Mouse (Mus musculus) adrenal gland, adult 2 months (tissue): ENCODE measurements around the gene Sgms1. TPM values are rescaled to one million over a fixed set of nuclear protein-coding genes. Genes with fewer than 3 reads are reported as not detected.
"Not testable (repeated sequence)": the region's sequence is repeated elsewhere in the genome, so short reads cannot be mapped to it uniquely, and the experiment has no call there.

Experiments
- DNase-seq: peaks from one replicate; pipeline ENCODE4 v3.0.0; 2021
- polyA plus RNA-seq: library from polyadenylated mRNA; depleted of rRNA; stranded (reverse); fragments of >200 nt; gene quantifications from 2 replicates; pipeline ENCODE4 v1.2.3, GENCODE M21; 2012
- total RNA-seq, 2 experiments: library from RNA; stranded (reverse); gene quantifications; 2 replicates each; pipeline ENCODE4 v1.2.3; 2021

Sgms1 gene
- total and polyA plus RNA-seq, 3 experiments, result 16.8 to 73.5 (median 71.4) TPM

GRCm38 (mm10) chr19:32328089-32328828 is 61.3 kb downstream of the Sgms1 start:
- DNase-seq, result peak; percentile 19

GRCm38 (mm10) chr19:32326621-32327021 is 62.9 kb downstream of the Sgms1 start:
- no peak for DNase-seq

GRCm38 (mm10) chr19:32326156-32326555 is 63.4 kb downstream of the Sgms1 start:
- DNase-seq, result peak; percentile 50

DNA sequence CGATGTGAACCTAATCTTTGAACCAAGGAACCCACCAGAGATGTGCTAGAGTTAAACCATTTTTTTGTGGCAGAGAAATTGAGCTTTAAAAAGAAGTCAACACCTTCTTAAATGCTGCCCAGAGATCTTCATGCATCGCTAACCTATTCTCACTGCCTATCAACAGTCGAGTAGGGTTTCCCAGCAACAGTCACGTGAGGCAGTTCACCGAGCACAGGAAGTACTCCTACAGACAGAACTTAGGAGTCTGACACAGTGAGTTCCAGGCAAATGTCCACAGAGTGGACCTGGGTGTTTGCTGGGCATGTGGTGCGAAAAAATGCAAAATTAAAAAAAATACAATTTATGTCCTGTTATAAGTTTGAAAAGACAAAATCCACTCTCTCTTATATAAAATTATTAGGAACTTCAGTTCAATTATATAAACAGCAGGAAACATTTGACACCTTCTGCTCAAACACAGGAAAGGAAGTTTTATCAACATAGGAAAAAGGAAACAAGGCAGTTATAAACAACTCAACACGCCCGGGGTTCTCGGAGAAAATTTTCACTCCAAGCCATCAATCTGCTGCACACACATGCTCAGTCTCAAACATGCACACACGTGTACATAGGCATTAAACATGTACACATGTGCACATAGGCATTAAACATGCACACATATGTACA is 64.3 kb downstream of the Sgms1 start:
- DNase-seq, result no peak

DNA sequence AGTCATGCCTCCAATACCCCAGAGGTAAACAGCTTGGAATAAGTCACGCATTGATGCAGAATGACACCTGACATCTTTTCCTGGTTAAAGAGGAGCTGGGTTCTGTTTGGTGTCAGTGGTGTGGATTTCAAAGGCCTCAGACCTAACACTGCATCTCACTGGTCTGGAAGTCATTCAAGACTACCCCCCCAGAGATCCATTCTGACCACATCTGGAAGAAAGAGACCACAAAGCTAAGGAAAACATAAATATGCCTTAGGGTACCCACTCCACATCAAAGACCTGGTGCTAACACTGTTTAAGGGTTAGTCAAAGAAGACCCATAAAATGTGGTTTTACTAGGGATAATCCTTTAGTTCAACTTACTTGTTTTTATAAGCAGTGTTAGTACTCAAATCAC is 65.0 kb downstream of the Sgms1 start:
- no peak for DNase-seq

GRCm38 (mm10) chr19:32323070-32323469 is 66.4 kb downstream of the Sgms1 start:
- no peak for DNase-seq

- DNase-seq, result peak; percentile 85
Measured at GRCm38 (mm10) chr19:32322429-32323035, 67.0 kb downstream of the Sgms1 start.

- peak; percentile 83 for DNase-seq
Measured at GRCm38 (mm10) chr19:32320366-32320666, 69.2 kb downstream of the Sgms1 start.

DNA sequence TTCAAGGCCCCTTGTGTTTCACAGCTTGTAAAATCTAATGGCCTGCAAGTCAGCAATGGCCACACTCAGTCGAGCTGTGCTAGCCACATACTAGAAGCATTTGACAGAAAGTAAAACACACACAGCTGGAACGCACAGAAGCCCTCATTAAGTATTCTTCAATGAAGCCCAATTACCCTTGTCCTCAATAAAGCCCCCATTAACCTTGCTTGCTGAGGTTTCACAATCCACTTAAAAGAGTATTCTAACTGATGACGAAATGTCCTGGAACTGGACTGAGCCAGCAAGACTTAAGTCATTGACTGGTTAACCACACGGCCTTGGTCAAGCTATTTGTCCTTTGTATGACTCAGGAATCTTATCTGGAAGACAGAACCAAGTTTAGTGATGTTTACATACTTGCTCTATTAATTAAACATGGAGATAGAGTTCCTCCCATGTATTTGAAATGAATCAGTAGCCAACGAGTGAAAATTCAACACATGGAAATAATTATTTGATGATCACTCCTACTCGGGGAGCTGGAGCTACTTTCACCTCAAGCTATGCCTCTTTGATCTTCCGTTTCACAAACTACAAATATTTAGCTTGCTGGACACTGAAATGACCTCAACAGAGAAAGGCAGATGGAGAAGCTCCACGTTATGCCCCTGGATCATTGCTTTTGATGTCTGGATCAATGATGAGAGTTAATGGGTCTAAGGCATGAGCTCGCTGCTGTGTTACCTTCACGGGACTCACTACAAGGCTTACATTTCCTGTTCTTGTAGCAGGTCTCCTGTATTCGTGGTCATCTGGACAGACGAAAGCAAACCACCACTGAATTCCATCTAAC is 69.8 kb downstream of the Sgms1 start:
- peak; percentile 78 for DNase-seq

DNA sequence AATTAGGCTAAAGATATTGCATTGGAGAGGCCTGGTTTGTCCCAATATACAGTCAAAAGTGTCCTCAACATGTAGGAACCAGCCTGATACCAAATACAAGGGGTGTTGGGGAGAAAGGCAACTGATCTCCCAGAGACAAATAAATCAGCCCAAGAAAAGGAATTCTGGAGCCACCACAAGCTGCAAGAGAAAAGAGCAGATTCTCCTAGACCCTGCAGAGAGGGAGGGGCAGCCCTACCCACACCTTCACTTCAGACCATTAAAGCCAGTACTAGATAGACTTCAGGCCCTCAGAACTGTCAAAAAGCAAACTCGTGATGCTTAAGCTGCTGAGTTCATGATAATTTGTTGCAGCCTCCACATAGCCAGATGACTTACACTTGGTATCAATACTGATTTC is 70.5 kb downstream of the Sgms1 start:
- no peak for DNase-seq

DNA sequence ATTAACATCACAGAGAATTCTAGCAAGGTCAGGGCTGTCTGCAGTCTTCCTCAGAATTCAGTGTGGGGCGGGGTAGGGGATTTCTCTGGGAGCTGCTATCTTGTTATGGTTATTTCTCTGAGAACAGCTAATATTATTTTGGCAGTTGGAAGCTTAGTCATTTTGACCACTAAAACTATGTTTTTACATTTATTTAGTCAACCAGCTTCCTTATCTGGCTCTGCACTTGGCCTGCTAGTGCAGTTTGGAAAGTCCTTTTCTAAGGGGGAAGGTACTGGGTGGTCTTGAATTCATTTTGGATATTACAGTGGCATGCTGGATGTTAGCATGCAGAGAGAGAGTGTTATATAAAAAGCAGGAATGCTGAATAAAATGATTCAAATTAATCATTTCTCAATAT is 72.2 kb downstream of the Sgms1 start:
- not testable (repeated sequence) for DNase-seq

DNA sequence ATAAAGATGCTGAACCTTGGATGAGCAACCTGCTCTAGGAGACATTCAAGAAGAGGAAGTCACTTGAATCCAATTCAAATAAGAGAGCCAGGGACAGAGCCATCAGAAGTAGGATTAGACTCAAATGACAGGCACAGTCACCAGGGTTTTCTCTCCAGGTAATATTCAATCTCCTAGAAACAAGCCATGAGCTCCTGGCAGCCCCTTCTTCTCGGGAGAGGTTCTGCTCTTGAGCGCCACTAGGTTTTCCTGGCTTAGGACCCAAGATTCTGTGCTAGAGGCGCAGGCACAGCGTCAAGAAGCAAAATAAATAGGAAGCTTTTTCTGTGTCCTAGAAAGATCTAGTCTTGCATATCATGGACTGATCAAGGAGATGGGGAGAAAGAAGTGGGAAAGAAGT is 76.2 kb downstream of the Sgms1 start:
- no peak for DNase-seq

DNA sequence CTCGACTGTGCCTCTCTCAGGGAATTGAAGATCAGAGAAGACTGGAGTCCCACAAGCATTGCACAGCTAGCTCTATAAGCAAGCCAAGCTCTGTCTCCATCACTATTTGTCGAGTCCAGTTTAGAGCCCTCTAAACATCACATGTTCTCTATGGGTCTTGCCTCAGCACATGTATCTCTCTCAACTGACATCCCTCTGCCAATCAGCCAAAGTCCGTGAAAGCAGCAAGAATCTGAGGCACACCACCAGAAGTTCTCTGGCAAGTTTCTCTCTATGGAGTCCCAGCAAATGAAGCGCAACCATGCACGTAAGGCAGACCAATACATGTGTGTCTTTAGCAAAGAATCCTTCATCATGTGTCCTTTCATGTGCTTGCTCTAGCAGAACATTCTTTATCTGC is 77.8 kb downstream of the Sgms1 start:
- no peak for DNase-seq

DNA sequence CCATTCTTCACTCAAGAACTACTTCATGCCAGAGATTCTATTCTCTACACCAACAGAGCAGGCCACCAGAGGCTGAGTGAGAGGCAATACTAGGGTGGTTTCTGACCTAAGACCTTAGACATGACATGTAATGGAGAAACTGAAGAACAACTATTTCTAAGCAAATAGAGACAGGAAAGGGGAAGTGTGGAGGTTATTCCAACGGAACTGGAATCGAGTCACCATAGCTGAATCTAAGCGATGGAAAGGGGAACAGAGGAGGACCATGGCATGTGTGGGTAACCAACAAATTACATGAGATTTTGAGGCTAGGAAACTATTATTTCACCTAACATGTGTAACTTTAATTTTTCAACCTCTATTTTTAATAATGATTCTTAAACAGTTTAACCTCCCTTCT is 78.5 kb downstream of the Sgms1 start:
- no peak for DNase-seq

DNA sequence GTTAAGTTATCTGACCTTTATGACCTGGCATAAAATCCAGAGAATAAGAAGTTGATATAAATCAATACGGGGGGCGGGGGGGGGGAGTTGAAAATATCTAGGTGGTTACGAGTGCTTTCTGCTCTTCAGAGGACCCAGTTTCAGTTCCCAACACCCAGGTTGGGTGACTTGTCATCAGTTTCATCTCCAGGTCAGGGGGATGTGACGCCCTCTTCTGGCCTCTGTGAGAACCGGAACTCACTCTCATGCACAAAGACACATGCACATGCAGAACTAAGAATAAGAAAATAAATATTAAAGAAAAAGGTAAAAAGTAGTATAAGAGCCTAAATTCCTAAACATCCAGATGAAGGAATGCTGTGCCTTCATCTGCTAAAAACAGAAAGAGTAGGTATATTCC is 79.0 kb downstream of the Sgms1 start:
- DNase-seq, result no peak

GRCm38 (mm10) chr19:32309346-32309745 is 80.2 kb downstream of the Sgms1 start:
- peak; percentile 73 for DNase-seq

GRCm38 (mm10) chr19:32308311-32308710 is 81.2 kb downstream of the Sgms1 start:
- no peak for DNase-seq

DNA sequence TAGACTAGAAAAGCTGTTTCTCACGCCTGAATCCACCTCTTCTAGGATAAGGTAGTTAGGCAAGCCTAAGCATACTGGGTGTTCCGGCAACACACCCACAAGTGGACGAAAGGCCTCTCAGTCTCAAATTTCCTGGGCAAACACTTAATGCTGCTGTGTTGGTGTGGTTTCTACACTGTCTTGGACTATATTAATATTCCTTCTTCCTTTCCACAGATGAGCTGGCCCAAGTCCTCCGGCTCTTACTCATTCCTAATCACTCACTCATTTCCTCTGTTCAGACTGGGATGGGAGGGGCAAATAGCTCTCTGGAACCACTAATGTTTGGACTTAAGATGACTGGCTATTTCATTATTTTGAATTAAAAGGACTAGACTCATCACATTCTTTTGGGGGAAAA is 84.6 kb downstream of the Sgms1 start:
- peak; percentile 72 for DNase-seq

GRCm38 (mm10) chr19:32304008-32304873 is 85.3 kb downstream of the Sgms1 start:
- DNase-seq, result peak; percentile 76

- DNase-seq, result no peak
Measured at GRCm38 (mm10) chr19:32302835-32303381, 86.6 kb downstream of the Sgms1 start.

- DNase-seq, result no peak
Measured at GRCm38 (mm10) chr19:32301568-32301967, 87.9 kb downstream of the Sgms1 start.
